Mouse (Mus musculus) liver, adult 2 months (tissue): ENCODE results near the gene Slc38a7.

ENCODE experiments used
- CTCF ChIP-seq: fragments of 200-500 bp; IDR thresholded peaks from 2 replicates; pipeline ENCODE4 v1.5.1; 2011; ENCODE audit warnings: low read depth, low read length, control low read depth
- POLR2A ChIP-seq: fragments of 200-500 bp; IDR thresholded peaks from 2 replicates; pipeline ENCODE4 v1.6.1; 2011; ENCODE audit warnings: low read length, control low read depth; ENCODE audit not compliant: insufficient read depth; ENCODE audit errors: extremely low read depth

- TF ChIP-seq CTCF (no peak), POLR2A (no peak)
Measured at GRCm38 (mm10) chr8:95818211-95818610, 35.1 kb downstream of the Slc38a7 start.
